Mouse (Mus musculus): ENCODE measurements around the gene Podxl.

Podxl gene

DNA sequence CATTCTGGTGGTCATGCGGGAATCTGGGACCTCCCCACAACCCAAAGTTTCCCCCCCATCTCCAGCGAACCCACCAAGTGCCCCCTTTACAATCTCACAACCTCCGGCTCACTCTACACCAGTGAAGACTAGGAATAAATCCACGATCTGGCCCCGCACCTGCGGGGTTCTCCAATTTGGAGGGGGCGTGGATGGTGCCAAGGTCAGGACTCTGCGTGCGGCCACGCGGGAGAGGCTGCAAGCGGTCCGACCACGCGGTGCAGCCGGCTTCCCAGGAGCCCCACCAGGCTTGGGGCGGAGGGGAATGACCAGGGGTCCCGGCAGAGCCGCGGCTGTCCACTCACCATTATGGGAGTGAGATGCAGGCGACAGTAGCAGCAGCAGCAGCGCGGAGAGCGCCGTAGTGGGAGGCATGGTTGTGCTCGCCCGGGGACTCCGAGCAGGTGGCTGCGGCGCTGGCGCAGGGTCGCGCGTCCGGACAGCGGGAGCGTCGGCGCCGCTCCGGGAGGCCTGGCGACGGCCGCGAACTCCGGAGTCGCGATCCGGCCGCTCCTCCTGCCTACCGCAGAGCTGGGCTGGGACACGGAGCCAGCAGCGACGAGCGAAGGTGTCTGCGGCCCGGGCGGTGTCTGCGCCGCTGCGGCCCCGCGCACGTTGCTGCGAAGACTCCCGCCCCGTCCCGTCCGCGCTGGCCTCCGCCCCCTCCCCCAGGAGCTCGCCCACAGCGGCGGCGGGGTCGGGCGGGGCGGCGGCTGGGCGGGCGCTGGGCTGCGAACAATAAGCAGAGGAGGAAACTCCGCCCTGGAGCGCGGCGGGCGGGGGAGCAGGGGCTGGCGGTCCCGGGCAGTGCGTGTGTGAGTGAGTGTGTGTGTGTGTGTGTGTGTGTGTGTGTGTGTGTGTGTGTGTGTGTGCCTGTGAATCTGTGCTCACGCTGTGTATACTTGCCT is at the start of gene Podxl:
TSS of gene Podxl (minus strand) at position 747 of the 947 bp plus-strand sequence.
- DNase-seq (ENCODE audit: low read depth, low spot score): no peak

DNA sequence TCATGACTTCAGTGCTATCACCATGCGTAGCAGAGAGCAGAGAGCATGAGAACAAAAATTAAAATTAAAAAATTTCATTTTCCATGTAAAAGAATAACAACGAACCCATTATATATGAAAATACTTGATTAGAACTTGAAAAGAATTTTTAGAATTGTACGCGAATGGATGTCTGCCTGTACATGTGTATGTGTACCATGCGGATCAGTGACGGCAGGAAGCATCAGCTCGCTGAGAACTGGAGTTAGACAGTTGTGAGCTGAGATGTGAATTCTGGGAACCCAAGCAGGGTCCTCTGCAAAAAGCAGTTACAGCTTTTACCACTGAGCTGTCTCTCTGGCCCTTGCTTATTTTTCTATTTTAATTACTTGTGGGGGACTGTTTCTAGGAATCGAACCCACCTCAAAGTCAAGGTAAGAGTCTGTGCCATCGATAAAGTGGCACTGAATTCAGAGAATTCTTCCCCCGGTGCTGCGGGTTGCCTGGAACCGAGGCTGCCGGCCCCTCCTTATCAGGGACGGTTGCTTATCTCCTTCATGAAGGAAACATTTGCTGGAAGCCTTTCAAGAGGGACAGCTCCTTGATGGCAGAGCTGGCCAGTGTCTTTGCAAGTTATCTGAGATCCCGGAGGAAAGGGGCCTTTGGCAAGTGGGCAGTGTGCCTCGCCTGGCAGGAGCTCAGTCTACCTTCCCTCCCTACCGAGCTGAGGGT is 48.9 kb upstream of the Podxl start:
- DNase-seq (ENCODE audit: low read depth, low spot score): no peak

DNA sequence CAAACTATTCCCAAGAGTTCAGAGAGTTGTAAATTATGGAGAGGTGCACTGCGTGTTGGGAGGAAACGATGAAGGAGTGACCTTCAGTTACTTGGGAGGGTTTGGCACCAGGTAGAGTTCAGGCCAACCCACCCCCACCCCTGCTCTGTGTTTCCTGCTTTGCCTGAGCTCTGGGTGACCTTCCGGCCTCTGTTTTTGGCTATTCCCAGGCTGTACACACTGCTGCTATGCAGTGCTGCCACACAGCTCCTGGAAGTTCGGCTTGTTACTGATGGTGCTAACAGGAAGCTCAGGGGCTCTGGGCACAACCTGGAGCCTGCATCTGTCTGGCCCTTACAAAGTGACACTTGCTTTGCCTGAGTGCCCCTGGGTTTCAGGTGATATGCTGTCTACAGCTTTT is 42.6 kb upstream of the Podxl start:
- DNase-seq (ENCODE audit: low read depth, low spot score): no peak

DNA sequence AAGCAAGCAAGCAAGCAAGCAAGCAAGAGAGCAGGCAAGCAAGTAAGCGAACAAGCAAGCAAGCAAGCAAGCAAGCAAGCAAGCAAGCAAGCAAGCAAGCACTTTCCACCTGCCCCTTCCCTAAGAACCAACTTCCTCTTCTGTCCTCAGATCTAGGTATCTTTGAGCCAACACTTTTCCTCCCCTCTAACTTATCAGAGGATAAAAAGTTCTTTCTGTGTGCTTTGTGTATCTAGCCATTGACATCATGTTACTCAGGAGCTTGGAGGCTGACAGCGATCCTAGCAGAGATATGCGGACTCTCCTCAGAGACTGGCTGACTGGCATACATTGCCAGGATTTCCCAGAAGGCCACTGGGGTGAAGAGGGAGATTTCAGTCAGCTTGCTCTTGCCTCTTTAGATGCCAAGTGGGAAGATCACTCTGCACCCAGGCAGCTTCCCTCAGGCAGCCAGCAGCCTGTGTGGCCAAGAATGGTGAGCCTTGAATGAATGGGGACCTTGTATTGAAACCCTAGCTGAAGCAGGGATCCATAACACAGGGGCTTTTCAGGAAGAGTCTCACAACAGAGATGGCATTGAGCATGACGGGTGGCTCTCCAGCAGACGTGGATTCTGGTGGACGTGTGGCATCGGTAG is 41.0 kb upstream of the Podxl start:
- DNase-seq (ENCODE audit: low read depth, low spot score): no peak

DNA sequence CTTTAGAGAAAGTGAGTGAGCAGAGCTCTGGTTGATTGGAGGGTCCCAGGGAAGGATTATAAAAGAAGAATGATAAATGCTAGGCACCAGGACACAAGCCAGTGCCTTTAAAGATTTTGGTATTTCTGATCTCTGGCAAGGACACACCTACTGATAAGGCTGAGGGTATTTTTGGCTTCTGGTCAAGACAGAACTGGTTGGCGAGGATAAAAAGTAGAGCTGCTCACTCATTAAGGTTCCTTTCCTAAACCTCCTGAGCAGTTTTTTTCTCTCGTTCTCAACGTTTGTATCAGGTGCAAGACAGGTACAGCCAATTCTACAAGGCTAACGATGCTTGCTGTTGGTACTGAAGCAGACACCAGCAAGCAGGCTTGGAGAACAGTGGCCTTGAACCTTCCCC is 38.7 kb upstream of the Podxl start:
- DNase-seq (ENCODE audit: low read depth, low spot score): no peak

DNA sequence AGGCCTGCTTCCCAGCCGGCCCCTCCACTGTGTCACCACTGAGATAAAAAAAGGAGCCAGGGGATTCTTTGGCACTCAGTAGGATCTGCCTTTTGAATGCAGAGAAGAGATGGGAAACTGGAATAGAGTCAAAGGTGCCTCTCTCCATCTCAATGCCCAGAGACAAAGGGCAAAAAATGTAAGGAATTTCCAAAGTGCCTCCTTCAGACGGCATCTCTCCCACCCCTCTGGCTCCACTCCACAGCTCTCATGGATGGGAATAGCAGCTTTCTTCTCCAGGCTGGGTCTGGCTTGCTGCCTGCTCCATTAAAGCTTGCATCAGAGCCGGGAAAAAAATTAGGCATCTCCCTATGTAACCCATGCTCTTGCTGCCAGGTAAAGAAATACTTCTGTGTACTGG is 37.4 kb upstream of the Podxl start:
- DNase-seq (ENCODE audit: low read depth, low spot score): peak; percentile 8

DNA sequence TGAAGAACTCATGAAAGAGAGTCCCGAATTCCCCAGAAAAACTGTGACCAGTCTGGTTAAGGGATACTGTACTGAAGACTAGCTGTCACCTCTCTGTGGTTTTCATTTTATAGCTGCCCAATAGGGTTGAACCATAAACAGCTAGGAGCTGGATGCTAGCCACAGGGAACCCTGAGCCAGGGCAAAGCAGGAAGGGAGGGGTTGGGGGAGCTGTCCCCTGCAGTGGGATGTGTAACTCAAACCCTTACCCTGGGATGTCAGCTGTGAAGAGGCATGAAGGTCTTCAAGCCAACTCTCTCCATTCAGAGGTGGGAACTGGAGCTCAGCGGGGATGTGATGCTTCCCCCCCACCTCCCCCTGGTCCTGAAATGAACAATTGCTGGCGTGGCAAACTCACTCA is 36.1 kb upstream of the Podxl start:
- DNase-seq (ENCODE audit: low read depth, low spot score): no peak

DNA sequence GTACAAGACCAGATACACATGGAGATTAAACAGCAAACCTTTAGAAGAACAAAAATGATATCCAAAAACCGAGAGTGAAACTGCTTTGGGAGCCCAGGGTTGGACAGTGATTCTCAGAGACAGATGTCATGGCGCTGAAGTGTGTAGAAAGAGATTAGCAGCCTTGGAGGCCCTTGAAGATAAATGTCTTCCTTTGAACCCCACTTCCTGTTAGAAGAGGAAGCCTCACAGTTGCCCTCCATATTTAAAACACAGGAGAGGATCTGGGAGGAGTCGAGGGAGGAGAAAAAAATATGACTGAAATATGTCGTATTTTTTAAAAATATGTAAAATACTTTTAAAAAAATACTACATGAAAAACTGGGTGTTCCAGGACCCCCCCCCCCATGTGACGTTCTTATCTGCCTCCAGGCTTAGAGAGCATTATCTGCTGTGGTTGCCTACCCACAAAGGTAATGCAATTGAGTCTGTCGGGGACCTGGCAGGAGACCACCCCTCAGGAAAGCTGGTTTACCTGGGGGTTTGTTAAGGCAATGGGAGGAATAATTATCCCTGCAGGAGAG is 34.6 kb upstream of the Podxl start:
- DNase-seq (ENCODE audit: low read depth, low spot score): no peak

DNA sequence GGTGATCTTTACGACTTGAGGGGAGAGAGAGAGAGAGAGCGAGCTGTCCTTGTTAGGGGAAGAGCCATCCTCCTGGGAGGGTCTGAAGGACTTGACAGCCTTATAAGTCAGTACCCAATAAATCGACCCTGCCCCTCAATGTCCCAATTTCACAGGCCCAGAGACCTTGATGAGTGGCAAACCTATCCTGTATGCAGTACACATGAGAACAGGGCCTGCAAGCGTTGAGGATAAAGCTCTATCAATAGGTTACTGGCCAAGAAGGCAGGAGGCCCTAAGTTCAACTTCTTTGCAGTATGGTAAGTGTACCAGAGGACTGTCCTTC is 33.3 kb upstream of the Podxl start:
- no peak for DNase-seq (ENCODE audit: low read depth, low spot score)

DNA sequence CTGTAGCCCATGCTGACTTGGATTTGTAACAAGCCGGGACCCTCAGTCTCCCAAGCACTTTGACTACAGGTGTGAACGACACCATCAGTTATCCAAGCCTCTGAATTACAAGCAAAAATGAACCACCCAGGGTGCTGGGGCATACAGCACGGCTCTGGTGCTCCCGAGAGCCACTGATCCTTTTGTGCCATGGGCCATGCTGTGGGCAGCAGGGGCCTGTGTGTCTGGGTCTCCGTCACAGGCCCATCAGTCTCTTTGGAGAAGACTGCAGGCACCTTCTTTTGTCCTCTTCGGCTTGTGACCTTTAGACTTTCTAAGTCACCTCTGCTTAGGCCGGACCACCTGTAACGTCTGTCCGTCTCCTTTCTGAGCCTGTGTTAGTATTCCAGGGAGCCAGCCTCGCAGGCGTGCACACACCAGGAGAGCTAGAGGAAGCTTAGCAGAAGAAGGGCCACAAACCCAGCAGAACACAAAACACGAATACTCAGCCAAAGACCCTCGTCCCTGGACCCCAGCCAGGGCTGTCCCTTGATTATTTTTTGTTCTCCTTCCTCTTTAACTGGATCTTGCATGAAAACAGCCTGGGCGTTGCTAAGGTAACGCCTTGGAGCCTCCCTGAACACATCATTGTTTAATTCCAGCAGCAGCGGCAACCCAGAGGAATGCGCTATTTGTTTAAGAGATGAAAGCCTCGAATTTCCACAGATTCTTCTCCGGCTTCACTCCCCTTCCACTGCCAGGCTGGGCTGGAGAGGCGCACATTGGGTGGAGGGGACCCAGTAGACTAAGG is 32.8 kb upstream of the Podxl start:
- no peak for DNase-seq (ENCODE audit: low read depth, low spot score)

DNA sequence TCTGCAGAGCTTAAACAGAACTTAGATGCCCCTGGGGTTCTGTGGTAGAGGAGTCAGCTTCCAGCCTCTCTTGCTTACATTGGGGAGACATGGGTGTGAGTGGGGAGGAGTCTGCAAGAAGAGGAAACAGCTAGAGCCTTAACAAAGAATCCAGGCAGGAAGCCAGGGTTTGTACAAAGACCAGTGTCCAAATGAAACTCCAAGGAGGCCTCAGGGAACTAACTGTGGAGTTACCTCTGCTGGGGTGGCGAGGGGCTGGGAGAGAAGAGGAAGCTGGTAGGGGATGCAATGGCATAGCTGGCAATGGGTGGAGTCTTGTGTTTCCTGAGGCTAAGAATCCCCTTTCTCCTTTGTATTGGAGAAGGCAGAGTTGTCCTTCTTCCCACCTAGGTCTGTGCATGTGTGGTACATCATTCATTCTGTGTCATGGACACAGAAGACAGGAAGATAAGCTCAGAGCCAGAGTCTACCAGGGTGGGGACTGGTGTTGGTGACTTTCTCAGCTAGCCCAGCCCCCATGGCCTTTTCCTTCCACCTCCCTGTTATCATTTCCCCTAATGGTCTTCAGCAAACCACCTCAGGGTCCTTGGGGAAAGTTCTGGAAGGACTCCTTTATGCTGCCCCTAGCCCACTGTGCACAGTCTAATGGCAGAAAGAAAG is 28.9 kb upstream of the Podxl start:
- peak; percentile 23 for DNase-seq (ENCODE audit: low read depth, low spot score)

DNA sequence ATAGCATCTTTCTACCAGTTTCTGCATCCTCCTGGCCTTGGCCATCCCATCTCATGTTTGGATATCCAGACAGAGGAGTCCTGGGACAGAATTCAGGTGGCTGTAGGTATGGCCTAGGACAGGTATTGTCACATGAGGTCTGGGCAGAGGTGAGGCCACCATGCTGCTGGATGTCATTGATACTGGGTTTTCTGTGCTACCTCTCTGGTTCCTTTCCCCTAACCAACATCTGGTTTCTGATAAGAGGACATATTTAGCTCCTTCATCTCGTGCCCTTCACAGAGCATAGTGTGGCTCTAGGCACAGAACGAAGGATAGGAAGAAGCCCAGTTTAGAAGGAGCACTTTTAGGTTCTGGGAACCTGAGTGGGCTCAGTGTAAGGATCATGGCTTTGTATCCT is 28.3 kb upstream of the Podxl start:
- no peak for DNase-seq (ENCODE audit: low read depth, low spot score)

DNA sequence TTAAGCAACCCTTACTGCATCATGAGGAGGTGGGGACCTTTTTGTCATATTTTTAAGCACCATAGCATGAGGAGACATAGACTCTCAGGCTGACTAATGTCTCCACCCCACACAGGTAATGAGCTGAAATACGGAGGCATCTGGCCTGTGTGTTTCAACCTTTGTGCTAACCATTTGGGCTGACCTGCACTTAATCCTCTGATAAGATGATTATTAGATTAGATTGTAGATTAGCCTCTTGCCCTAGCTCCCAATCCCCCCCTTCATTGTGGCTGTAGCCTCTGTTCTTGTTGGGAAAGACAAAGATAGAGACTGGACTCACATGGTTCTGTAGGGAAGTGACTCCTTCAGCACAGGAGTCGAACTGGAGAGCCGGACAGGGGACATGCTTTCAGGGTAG is 27.9 kb upstream of the Podxl start:
- DNase-seq (ENCODE audit: low read depth, low spot score): no peak

DNA sequence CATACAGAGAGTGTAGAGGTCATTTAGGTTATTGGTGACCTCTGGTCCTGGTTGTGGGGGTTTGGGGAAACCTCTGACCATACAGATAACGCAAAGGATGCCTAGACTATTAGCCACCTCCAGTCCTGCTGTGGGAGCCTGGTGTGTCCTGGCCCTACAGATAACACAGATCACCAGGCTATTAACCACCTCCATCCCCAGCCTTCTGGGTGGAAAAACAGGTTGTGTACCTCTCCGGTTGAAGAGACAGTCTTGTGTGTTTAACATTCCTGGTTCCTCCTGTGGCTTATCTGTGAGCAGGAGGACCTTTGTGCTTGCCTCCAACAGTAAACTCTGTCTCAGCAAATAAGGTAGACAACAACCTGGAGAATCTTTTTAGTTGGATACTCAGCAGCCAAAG is 27.0 kb upstream of the Podxl start:
- no peak for DNase-seq (ENCODE audit: low read depth, low spot score)

DNA sequence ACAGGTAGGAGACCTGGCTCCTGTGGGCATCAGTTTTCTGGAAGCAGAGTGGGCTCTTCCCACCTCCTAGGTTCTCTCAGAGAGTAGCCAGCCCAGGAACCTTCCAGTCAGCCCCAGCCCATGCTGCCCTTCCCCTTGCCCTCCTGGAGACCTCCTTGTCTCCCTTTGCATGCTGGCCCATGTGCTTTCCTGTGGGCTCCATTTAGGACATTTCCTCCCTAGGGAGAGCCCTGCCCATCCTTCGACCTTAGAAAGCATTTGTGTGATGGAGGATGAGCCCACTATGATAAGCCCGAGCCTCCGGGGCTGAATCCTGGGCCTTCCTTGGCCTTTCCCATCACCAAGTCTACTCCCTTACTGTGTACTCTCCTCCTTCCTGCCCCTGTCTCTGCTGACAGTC is 25.5 kb upstream of the Podxl start:
- no peak for DNase-seq (ENCODE audit: low read depth, low spot score)

DNA sequence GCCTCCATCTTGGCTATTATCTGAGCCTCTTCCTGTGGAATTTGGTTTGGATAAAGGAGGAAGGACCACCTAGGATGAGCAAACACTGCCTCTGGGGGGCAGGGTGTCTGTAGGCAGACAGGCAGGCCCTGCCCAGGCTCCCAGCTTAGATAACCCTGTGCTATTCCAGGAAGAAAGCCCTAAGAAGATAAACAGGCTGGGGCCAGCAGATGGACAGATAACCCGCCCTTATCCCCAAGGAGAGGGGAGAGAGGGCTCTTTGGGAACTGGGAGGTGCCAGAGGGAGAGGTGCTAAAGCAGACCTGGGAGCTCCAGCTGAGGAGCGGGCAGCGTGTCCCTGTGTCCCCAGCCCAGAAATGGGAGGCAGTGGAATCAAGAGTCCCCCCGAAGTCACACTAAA is 23.9 kb upstream of the Podxl start:
- no peak for DNase-seq (ENCODE audit: low read depth, low spot score)

DNA sequence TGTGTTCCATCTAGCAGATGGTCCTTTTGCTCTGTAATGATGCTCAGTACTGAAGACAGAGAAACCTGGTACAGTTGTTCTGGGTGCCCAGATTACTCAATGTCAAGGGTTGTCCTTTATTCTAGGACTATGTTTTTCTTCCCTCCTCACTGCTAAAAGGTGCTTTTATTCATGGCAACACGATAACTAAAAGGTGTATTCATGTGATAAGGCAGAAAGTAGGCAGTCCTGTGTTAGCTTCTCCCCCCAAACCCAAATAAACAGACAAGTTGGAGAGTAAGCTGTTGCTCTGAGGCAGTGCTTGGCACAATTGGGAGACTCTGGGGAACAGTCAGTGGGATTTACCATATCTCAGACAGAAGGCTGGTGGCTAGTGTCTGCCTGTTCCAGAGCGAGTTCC is 22.3 kb upstream of the Podxl start:
- DNase-seq (ENCODE audit: low read depth, low spot score): no peak

DNA sequence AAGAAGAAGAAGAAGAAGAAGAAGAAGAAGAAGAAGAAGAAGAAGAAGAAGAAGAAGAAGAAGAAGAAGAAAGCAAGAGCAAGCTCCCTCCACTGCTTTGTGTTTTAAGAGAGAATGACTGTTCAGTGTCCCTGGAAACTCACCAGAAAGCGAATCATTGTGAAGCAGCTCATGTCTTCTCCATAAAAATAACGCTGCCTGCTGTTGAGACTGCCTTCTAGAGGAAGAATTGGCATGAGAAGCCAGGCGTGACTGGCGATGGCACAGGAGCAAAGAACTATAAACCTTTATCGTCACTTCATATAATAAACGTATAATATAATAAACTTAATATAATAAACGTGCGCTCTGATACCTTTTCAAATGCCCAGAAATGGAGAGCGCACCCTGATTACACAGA is 12.4 kb upstream of the Podxl start:
- no peak for DNase-seq (ENCODE audit: low read depth, low spot score)

DNA sequence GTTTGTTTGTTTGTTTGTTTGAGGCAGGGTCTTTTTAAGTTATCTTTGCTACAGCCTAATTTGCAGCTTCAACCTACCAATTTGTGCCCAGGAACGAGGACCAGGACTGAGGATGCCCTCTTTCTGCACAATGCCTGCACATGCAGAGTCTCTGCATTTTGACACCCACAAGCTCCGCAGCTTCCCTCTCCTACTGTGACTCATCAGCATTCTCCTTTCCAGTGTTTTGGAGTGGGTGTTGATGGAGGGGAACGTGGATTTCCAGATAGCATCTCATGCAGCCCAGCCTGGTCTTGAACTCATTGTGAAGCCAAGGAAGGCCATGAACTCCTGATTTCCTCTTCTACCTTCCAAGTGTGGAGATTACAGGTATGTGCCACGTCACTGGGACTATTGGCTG is 11.3 kb upstream of the Podxl start:
- no peak for DNase-seq (ENCODE audit: low read depth, low spot score)

DNA sequence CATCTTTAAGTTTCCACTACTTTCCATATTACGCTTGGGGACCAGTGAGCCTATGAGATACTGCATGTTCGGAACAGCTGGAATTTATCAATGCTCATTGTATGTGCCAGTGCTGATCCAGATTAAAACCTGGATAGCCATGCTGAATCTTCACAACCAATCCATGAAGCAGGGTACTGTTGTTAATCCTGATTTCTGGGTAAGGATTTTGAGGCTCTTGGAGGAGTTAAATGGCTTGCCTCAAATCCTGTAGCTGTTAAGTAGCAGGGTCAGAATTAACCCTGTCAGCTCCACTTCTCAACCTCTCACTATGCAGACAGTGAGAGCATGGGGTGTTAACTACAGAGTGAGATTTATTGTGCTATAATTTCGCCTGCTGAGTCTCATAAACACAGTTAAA is 7.7 kb upstream of the Podxl start:
- no peak for DNase-seq (ENCODE audit: low read depth, low spot score)

DNA sequence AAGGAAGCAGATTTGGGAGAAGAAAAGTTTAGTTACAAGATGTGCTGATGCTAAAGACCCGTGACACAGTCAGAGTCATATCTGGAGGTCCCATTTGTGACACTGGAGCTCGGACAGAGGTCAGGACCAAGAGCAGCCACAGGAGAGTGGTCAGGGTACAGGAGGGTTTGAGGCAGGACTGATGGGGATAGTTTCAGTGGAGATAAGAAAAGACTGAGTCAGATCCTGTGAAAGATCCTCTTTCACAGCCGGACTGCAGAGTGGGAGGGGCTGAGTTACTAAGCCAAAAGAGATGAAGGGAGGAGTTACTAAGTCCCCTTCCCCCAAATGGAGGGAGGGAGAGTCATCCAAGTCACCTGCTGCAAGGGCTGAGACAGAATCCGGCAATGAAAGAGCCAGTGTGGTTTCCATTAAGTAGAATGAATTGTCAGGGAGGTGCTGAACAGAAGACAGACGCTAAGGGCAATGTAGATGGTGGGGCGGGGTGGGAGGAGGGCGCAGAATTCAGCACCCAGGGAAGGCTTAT is 4.4 kb upstream of the Podxl start:
- peak; percentile 30 for DNase-seq (ENCODE audit: low read depth, low spot score)

Measured in 3T3-L1 (cell line).